Mouse (Mus musculus) bone marrow, adult 2 months (tissue): ENCODE data around the gene Mid1. TPM values are rescaled to one million over a fixed set of nuclear protein-coding genes. Genes with fewer than 3 reads are reported as not detected.

Experiments used
- H3K27ac ChIP-seq: fragments of 200-500 bp; 2 replicates; pipeline ENCODE4 v1.5.1; 2012; ENCODE audit warnings: low read depth, mild to moderate bottlenecking, control low read depth, inconsistent platforms, low read length; ENCODE audit not compliant: control insufficient read depth, poor library complexity, insufficient read depth
- H3K4me1 ChIP-seq: fragments of 200-500 bp; 2 replicates; pipeline ENCODE4 v1.6.1; 2011; ENCODE audit warnings: low read length; ENCODE audit not compliant: control insufficient read depth, insufficient read depth
- H3K4me3 ChIP-seq: fragments of 200-500 bp; replicated peaks from 2 replicates; pipeline ENCODE3; 2011; ENCODE audit warnings: mild to moderate bottlenecking, low read depth, low read length, control low read depth; ENCODE audit not compliant: control insufficient read depth
- CTCF ChIP-seq: fragments of 200-500 bp; IDR thresholded peaks from 2 replicates; pipeline ENCODE4 v1.5.1; 2011; ENCODE audit warnings: low read length, control low read depth; ENCODE audit not compliant: control insufficient read depth, insufficient read depth
- POLR2A ChIP-seq: fragments of 200-500 bp; IDR thresholded peaks from 2 replicates; pipeline ENCODE4 v1.6.1; 2011; ENCODE audit warnings: low read depth, mild to moderate bottlenecking, control low read depth, low read length, borderline replicate concordance; ENCODE audit not compliant: control insufficient read depth
- WGBS: fragments of 180-500 bp; shearing (Covaris S2); methylation state at CpG from one replicate; pipeline ENCODE4 v1.1.7; 2018; 5-methylcytosine and 5-hydroxymethylcytosine counted together
- polyA plus RNA-seq: library from polyadenylated mRNA; stranded (reverse); fragments of >200 nt; gene quantifications from 2 replicates; pipeline ENCODE4 v1.2.4, GENCODE M21; 2011; ENCODE audit warnings: low replicate concordance; ENCODE audit not compliant: missing spikeins, insufficient read depth, insufficient read length

Mid1 gene
- polyA plus RNA-seq, 1 experiment = 33.3 TPM

DNA sequence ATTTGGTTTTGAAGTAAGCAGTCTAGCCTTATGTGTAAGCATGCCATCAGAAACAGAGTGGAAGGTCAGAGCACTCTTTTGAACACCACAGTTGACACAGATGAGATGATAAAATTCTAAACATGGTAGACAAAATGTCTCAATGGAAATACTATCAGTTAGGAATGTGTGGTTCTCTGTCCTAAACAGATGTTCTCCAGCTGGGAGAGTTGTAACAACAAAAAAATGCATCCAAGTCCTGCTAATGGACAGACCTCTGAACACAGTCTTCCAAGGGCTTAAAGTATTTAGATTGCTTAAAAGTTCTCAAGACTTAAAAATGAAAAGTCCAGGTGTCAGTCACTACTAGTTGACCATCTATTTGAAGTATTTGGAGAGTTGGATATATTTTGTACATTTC lies 177.4 kb downstream of the Mid1 start:
- Histone ChIP-seq H3K27ac (no peak overlapping the region), H3K4me1 (no peaks in the 10 kb centered on the region), H3K4me3 (no peak overlapping the region)
- TF ChIP-seq POLR2A (no peak), CTCF (no peak)

DNA sequence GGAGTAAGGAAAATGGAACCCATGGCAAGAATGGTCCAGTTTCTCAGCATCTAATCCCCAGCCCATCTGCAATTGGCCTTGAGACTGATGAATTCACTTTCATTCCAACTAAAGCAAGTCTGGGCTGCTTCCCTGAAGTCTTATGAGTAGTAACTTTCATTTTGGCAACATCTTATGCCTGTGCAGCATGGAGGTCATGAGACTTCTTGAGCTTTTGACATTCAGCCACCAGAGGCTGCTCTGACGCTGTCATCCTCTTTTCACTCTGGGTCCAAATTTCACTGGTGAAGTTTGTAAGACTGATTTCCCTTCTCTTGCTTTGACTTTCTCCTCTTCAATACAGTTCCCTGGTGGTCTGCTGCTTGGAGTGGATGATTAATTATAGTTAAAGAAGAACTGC lies 177.8 kb downstream of the Mid1 start:
- 0 out of 2 replicates have a peak, but pooled peaks have one; percentile 6 for TF ChIP-seq CTCF
- no peak for TF ChIP-seq POLR2A
- Histone ChIP-seq H3K4me1 (no peaks in the 10 kb centered on the region), H3K4me3 (no peak overlapping the region), H3K27ac (no peak overlapping the region)
- WGBS = 16% methylated on average over 1 of the region's 1 CpGs

DNA sequence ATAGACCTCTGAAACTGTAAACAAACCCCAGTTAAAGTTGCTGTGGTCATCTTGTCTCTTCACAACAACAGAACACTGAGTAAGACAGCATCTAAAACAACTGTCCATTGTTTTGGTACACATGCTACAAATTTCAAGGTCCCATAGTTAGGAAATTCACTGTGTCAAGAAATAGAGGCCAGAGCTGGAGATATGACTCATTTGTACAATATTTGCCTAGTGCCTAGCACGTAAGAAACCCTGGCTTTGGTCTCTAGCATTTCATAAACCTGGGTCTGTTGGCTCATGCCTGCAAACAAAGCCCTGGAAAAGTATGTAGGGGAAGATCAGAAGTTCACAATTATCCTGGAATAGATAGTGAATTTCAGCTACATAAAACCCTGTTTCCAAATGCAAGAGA lies 178.8 kb downstream of the Mid1 start:
- H3K27ac ChIP-seq = no peak overlapping the region
- H3K4me3 ChIP-seq = no peak overlapping the region
- TF ChIP-seq POLR2A = no peak
- no peak for TF ChIP-seq CTCF
- H3K4me1 ChIP-seq = no peaks in the 10 kb centered on the region
- WGBS = 55% methylated on average over 1 of the region's 1 CpGs

GRCm38 (mm10) chrX:169868223-169868622 lies 183.2 kb downstream of the Mid1 start:
- H3K4me1 ChIP-seq = no peaks in the 10 kb centered on the region
- 62% methylated on average over 5 of the region's 5 CpGs for WGBS
- H3K4me3 ChIP-seq = no peak overlapping the region
- TF ChIP-seq CTCF (no peak), POLR2A (no peak)
- no peak overlapping the region for H3K27ac ChIP-seq

GRCm38 (mm10) chrX:169874475-169874874 lies 189.5 kb downstream of the Mid1 start:
- Histone ChIP-seq H3K27ac (no peak overlapping the region), H3K4me1 (no peaks in the 10 kb centered on the region), H3K4me3 (no peak overlapping the region)
- TF ChIP-seq CTCF (no peak), POLR2A (no peak)
- 80% methylated on average over 1 of the region's 1 CpGs for WGBS

DNA sequence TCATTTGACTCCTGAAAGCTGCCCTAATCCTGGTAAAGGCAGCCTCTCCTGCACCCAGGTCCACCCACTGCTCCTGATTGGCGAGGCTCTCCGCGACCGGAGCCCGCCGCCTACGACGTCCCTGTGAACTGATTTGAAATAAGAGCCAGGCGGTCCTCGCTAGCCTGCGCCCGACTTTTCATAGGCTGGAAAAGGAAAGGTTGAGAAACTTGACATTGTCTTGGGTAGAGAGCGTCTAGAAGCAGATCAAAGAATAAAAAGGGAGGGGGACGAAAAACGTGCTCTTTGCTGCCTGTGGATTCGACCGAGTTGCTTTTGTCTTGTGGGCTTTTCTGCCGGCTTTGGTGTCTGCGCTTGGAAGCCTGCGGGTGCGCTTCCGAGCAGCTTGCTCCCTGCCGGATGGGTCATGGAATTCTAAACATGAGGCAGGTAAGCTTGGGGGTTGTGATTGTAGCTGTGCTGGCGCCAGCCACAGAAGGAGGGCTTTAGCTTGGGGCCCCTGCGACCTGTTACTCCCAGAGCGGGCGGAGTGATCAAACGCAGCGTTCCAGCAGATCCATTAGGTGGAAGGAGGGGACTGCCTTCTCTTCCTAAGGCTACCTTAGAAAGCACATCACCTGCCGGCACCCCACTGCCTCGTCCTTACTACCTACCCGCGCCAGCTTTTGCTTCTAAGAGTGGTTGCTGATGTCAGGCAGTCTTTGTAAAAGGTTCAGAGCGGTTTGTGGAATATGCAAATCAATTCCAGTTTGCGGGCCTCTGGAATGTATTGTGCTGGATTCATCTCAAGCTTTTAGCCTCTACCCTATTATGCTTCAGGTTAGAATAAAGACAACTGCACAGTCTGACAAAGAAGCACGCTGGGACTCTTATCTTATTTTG lies 194.7 kb downstream of the Mid1 start:
- no peak overlapping the region for H3K27ac ChIP-seq
- WGBS = 9% methylated on average over 36 of the region's 36 CpGs
- H3K4me1 ChIP-seq = no peaks in the 10 kb centered on the region
- TF ChIP-seq POLR2A (no peak), CTCF (no peak)
- peak overlapping the region; percentile 42 for H3K4me3 ChIP-seq

- TF ChIP-seq CTCF (no peak), POLR2A (no peak)
- WGBS = 5% methylated on average over 13 of the region's 13 CpGs
- Histone ChIP-seq H3K4me1 (no peaks in the 10 kb centered on the region), H3K4me3 (peak overlapping the region; percentile 20), H3K27ac (no peak overlapping the region)
Measured at GRCm38 (mm10) chrX:169880363-169880711, 195.3 kb downstream of the Mid1 start.

- WGBS = 14% methylated on average over 10 of the region's 10 CpGs
- TF ChIP-seq CTCF = no peak
- TF ChIP-seq POLR2A = no peak
- Histone ChIP-seq H3K4me3 (no peak overlapping the region), H3K27ac (no peak overlapping the region), H3K4me1 (no peaks in the 10 kb centered on the region)
Measured at GRCm38 (mm10) chrX:169880826-169881225, 195.8 kb downstream of the Mid1 start.
